Mouse (Mus musculus) thymus, adult 18-20 months (tissue): Measurements from ENCODE around the gene Ctsz.

Source experiments
- DNase-seq, 2 experiments: peaks; one replicate each; pipeline ENCODE4 v3.0.0; 2022; ENCODE audit warnings: mixed read lengths in 2 of 2

Gene Ctsz

GRCm38 (mm10) chr2:174391936-174392335 lies 46.9 kb downstream of the Ctsz start:
- DNase-seq, result no peak

- no peak for DNase-seq
Measured at GRCm38 (mm10) chr2:174381021-174381420, 57.8 kb downstream of the Ctsz start.
